ENCODE assay signal across 19 mouse cellular contexts in genomic region chr2:134641372-134641771, GRCm38 (mm10). TPM values are rescaled to one million over a fixed set of nuclear protein-coding genes. Genes with fewer than 3 reads are reported as not detected.
DNase-seq lines count a peak whose midpoint lies in the region; ATAC-seq and TF ChIP-seq lines count a peak whose summit lies in the region.
"Had no signal": no experiment of that assay in that cellular context is flagged by ENCODE, and none has a peak within 500 bp of the region (broad histone marks: within the 10 kb centered on the region; RNA-seq: fewer than 3 reads in every experiment).

No protein-coding gene starts in this region.

- no peak for ATAC-seq in forebrain, embryonic 13.5 days
- no peak for ATAC-seq in forebrain, embryonic 16.5 days
- no peak for ATAC-seq in liver, embryonic 14.5 days (ENCODE audit: insufficient read depth)
- no peak for ATAC-seq in hindbrain, embryonic 14.5 days (ENCODE audit: low FRiP score)
- no peak for ATAC-seq in neural tube, embryonic 14.5 days (ENCODE audit: low read depth)
- ATAC-seq: inflammation-experienced regulatory T-cells, adult 6 months; Patski had no signal

- no peaks in the 10 kb centered on the region for H3K9me3 ChIP-seq in forebrain, embryonic 13.5 days (replicated peaks)
- H3K9me3 ChIP-seq in forebrain, embryonic 16.5 days (ENCODE audit: control insufficient read depth, low read length), result no peaks in the 10 kb centered on the region
- H3K9me3 ChIP-seq in liver, embryonic 14.5 days (ENCODE audit: control insufficient read depth, low read length), result no peaks in the 10 kb centered on the region
- H3K9me3 ChIP-seq in hindbrain, embryonic 14.5 days (ENCODE audit: control insufficient read depth, low read length), result no peaks in the 10 kb centered on the region
- no peaks in the 10 kb centered on the region for H3K9me3 ChIP-seq in neural tube, embryonic 14.5 days (ENCODE audit: control insufficient read depth, low read length)
- H3K9me3 ChIP-seq: embryonic facial prominence, embryonic 12.5 days; lung, embryonic 15.5 days had no signal

- no peaks in the 10 kb centered on the region for H3K27me3 ChIP-seq in forebrain, embryonic 13.5 days
- H3K27me3 ChIP-seq in forebrain, embryonic 16.5 days (replicated peaks; ENCODE audit: control insufficient read depth, insufficient read depth, low read length), result no peaks in the 10 kb centered on the region
- no peaks in the 10 kb centered on the region for H3K27me3 ChIP-seq in liver, embryonic 14.5 days (ENCODE audit: control insufficient read depth, insufficient read depth, low read length)
- H3K27me3 ChIP-seq in hindbrain, embryonic 14.5 days (ENCODE audit: control insufficient read depth, insufficient read depth, low read length), result no peaks in the 10 kb centered on the region
- no peaks in the 10 kb centered on the region for H3K27me3 ChIP-seq in neural tube, embryonic 14.5 days (ENCODE audit: control insufficient read depth, insufficient read depth, low read length)
- H3K27me3 ChIP-seq: embryonic facial prominence, embryonic 12.5 days; lung, embryonic 15.5 days; Patski had no signal

- no peak overlapping the region for H3K27ac ChIP-seq in forebrain, embryonic 13.5 days
- no peak overlapping the region for H3K27ac ChIP-seq in forebrain, embryonic 16.5 days (ENCODE audit: low read length)
- no peak overlapping the region for H3K27ac ChIP-seq in liver, embryonic 14.5 days
- H3K27ac ChIP-seq in hindbrain, embryonic 14.5 days, result no peak overlapping the region
- no peak overlapping the region for H3K27ac ChIP-seq in neural tube, embryonic 14.5 days (ENCODE audit: low read depth, low read length)
- H3K27ac ChIP-seq: embryonic facial prominence, embryonic 12.5 days; lung, embryonic 15.5 days; macrophage had no signal

- 95% methylated on average over 5 of the region's 5 CpGs for WGBS in forebrain, embryonic 13.5 days
- 90% methylated on average over 5 of the region's 5 CpGs for WGBS in forebrain, embryonic 16.5 days
- 84% methylated on average over 5 of the region's 5 CpGs for WGBS in liver, embryonic 14.5 days (ENCODE audit: insufficient replicate concordance)
- WGBS in hindbrain, embryonic 14.5 days, result 92% methylated on average over 5 of the region's 5 CpGs
- 91% methylated on average over 5 of the region's 5 CpGs for WGBS in neural tube, embryonic 14.5 days

- H3K4me1 ChIP-seq in forebrain, embryonic 13.5 days, result peaks cover 39% of the 10 kb centered on the region
- H3K4me1 ChIP-seq in forebrain, embryonic 16.5 days (replicated peaks; ENCODE audit: control insufficient read depth, insufficient read depth, low read length), result peaks cover 25% of the 10 kb centered on the region
- H3K4me1 ChIP-seq in liver, embryonic 14.5 days (replicated peaks; ENCODE audit: control insufficient read depth in 2 of 2, insufficient read depth in 2 of 2, low read length in 1 of 2), result peaks cover 13% of the 10 kb centered on the region in 2 experiments
- H3K4me1 ChIP-seq in hindbrain, embryonic 14.5 days (replicated peaks; ENCODE audit: control insufficient read depth, insufficient read depth, low read length), result peaks cover 39% of the 10 kb centered on the region
- H3K4me1 ChIP-seq in neural tube, embryonic 14.5 days (ENCODE audit: control insufficient read depth, insufficient read depth, low read length), result peaks cover 18% of the 10 kb centered on the region

- DNase-seq in liver, embryonic 14.5 days (ENCODE audit: low read depth in 3 of 3, low spot score in 3 of 3), result no peak
- DNase-seq in liver, result no peak
- no peak for DNase-seq in hindbrain, embryonic 14.5 days (ENCODE audit: low spot score)
- no peak for DNase-seq in B cell, adult 2 months
- no peak for DNase-seq in right cerebral cortex, postnatal 10 days (ENCODE audit: low spot score in 2 of 2)
- DNase-seq: adrenal gland, postnatal 25 days; cerebellum, adult 8-10 months; gastrocnemius, postnatal 25 days; heart, postnatal 10 days; kidney, adult 9 months; kidney, postnatal 4 days had no signal

- peak overlapping the region; percentile 24; the same call in 1 of the 2 replicates for H3K4me2 ChIP-seq in forebrain, embryonic 13.5 days
- H3K4me2 ChIP-seq in forebrain, embryonic 16.5 days (ENCODE audit: low read length), result no peak overlapping the region
- 0 out of 2 replicates have a peak overlapping the region, but pooled peaks have one; percentile 11 for H3K4me2 ChIP-seq in liver, embryonic 14.5 days (ENCODE audit: low read depth)
- peak overlapping the region; percentile 56 for H3K4me2 ChIP-seq in hindbrain, embryonic 14.5 days (replicated peaks)
- H3K4me2 ChIP-seq in neural tube, embryonic 14.5 days (ENCODE audit: low read depth, low read length), result peak overlapping the region; percentile 33; the same call in 1 of the 2 replicates
- H3K4me2 ChIP-seq: embryonic facial prominence, embryonic 12.5 days; lung, embryonic 15.5 days had no signal

- H3K9ac ChIP-seq in forebrain, embryonic 13.5 days, result no peak overlapping the region
- no peak overlapping the region for H3K9ac ChIP-seq in forebrain, embryonic 16.5 days (replicated peaks; ENCODE audit: low read depth, low read length)
- H3K9ac ChIP-seq in liver, embryonic 14.5 days (replicated peaks), result no peak overlapping the region
- no peak overlapping the region for H3K9ac ChIP-seq in hindbrain, embryonic 14.5 days
- H3K9ac ChIP-seq in neural tube, embryonic 14.5 days (replicated peaks; ENCODE audit: low read depth, low read length), result no peak overlapping the region
- H3K9ac ChIP-seq: embryonic facial prominence, embryonic 12.5 days; lung, embryonic 15.5 days had no signal

- no peak for TF ChIP-seq CTCF in liver, embryonic 14.5 days (IDR thresholded peaks at IDR 0.05; ENCODE audit: low read depth)

- H3K4me3 ChIP-seq in forebrain, embryonic 13.5 days, result no peak overlapping the region
- H3K4me3 ChIP-seq in forebrain, embryonic 16.5 days (replicated peaks; ENCODE audit: low read length), result no peak overlapping the region
- no peak overlapping the region for H3K4me3 ChIP-seq in liver, embryonic 14.5 days (ENCODE audit: insufficient read depth in 1 of 2, low read depth in 2 of 2, low read length in 2 of 2)
- H3K4me3 ChIP-seq in hindbrain, embryonic 14.5 days (replicated peaks; ENCODE audit: low read length), result peak overlapping the region; percentile 84; the same call in 1 of the 2 replicates
- H3K4me3 ChIP-seq in neural tube, embryonic 14.5 days (ENCODE audit: low read depth, low read length), result no peak overlapping the region
- H3K4me3 ChIP-seq: embryonic facial prominence, embryonic 12.5 days; lung, embryonic 15.5 days had no signal

- H3K36me3 ChIP-seq in forebrain, embryonic 13.5 days (ENCODE audit: poor library complexity, severe bottlenecking), result peaks cover 8% of the 10 kb centered on the region
- no peaks in the 10 kb centered on the region for H3K36me3 ChIP-seq in forebrain, embryonic 16.5 days (ENCODE audit: control insufficient read depth, insufficient read depth)
- no peaks in the 10 kb centered on the region for H3K36me3 ChIP-seq in liver, embryonic 14.5 days (replicated peaks; ENCODE audit: control insufficient read depth, insufficient read depth, low read depth)
- peaks cover 15% of the 10 kb centered on the region for H3K36me3 ChIP-seq in hindbrain, embryonic 14.5 days (replicated peaks; ENCODE audit: control insufficient read depth, insufficient read depth)
- H3K36me3 ChIP-seq in neural tube, embryonic 14.5 days (ENCODE audit: control insufficient read depth, insufficient read depth, low read length), result 0 out of 2 replicates have a peak, but pooled peaks cover 2% of the 10 kb centered on the region
- H3K36me3 ChIP-seq: embryonic facial prominence, embryonic 12.5 days; lung, embryonic 15.5 days had no signal

- no peak for TF ChIP-seq EP300 in liver, embryonic 14.5 days (IDR thresholded peaks at IDR 0.05; ENCODE audit: low read depth)

RNA-seq across cellular contexts. Expression of gene Tmx4, which starts 2.6 kb away (rescaled TPM):
- 57.8 and 69.1 TPM in 2 replicates for polyA plus RNA-seq in forebrain, embryonic 13.5 days (2015; fragmentation: Nextera tagmentation; extraction: Ambion mirVana)
- polyA plus RNA-seq in forebrain, embryonic 16.5 days (2015; fragmentation: Nextera tagmentation; extraction: Ambion mirVana), result 85.2 and 99.0 TPM in 2 replicates
- polyA plus RNA-seq in liver, embryonic 14.5 days (2012; rRNA removed), result 3.3 and 4.6 TPM in 2 replicates
- 9.6 and 10.0 TPM in 2 replicates for polyA plus RNA-seq in liver, embryonic 14.5 days (2014; fragmentation: Nextera tagmentation; extraction: Ambion mirVana)
- polyA plus RNA-seq in hindbrain, embryonic 14.5 days (2014; fragmentation: Nextera tagmentation; extraction: Ambion mirVana), result 142 and 147 TPM in 2 replicates
- 135 and 137 TPM in 2 replicates for polyA plus RNA-seq in neural tube, embryonic 14.5 days (2014; fragmentation: Nextera tagmentation; extraction: Ambion mirVana)
